Mouse (Mus musculus): Measurements from ENCODE around the gene Il21r.

The Il21r gene

DNA sequence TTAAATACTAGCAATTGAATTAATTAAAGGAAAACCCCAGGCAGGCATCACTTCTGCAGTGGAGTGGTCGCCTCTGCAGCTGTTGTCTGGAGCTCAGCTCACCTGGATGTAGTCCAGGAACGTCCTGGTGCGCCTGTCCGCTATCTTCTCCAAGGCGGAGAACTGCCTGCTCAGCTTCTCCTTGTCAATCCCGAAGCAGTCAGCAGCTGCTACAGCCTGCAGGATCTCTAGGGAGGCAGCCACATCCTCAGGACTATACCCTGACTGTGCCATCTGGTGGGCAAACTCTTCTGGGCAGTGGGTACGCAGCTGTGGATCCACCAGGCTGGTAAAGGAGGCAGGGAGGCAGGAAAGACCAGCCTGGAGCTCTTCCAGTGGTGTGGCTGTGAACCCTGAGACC is 42.2 kb downstream of the Il21r start:
- DNase-seq (ENCODE audit: low spot score in 2 of 2), result no peak

GRCm38 (mm10) chr7:125649013-125649412 is 45.8 kb downstream of the Il21r start:
- no peak for DNase-seq (ENCODE audit: low spot score in 2 of 2)

GRCm38 (mm10) chr7:125657511-125657910 is 54.3 kb downstream of the Il21r start:
- no peak for DNase-seq (ENCODE audit: low spot score in 2 of 2)

- no peak for DNase-seq (ENCODE audit: low spot score in 2 of 2)
Observed at GRCm38 (mm10) chr7:125663654-125664053, 60.4 kb downstream of the Il21r start.

- no peak for DNase-seq (ENCODE audit: low spot score in 2 of 2)
Observed at GRCm38 (mm10) chr7:125670865-125671264, 67.6 kb downstream of the Il21r start.

GRCm38 (mm10) chr7:125671396-125671795 is 68.2 kb downstream of the Il21r start:
- DNase-seq (ENCODE audit: low spot score in 2 of 2), result no peak

DNA sequence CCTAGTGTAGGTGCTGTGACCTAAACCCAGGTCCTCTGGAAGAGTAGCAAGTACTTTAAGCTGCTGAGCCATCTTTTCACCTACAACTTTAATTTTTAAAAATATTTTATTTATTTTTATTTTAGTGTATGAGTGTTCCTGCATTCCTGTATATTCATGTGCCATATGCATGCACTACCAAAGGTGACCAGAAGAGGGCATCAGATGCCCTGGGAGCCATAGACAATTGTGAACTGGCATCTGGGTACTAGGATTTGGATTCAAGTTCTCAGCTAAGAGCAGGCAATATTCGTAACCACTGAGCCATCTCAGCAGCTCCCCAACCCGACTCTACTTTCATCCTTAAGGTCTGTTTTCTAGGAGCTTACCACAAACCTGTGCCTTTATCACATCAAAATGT is 71.7 kb downstream of the Il21r start:
- peak; percentile 45 to 63 for DNase-seq (ENCODE audit: low spot score in 2 of 2)

- no peak for DNase-seq (ENCODE audit: low spot score in 2 of 2)
Observed at GRCm38 (mm10) chr7:125678756-125679155, 75.5 kb downstream of the Il21r start.

GRCm38 (mm10) chr7:125679936-125680335 is 76.7 kb downstream of the Il21r start:
- DNase-seq (ENCODE audit: low spot score in 2 of 2), result no peak
